Mouse (Mus musculus): ENCODE results near the gene Usp2. TPM values are rescaled to one million over a fixed set of nuclear protein-coding genes. Genes with fewer than 3 reads are reported as not detected.

The Usp2 gene
- total and polyA plus RNA-seq, 3 experiments = 2.1 to 2.3 (median 2.2) TPM

GRCm38 (mm10) chr9:44069252-44069651 lies 2.4 kb downstream of the Usp2 start:
- no peaks in the 10 kb centered on the region for H3K36me3 ChIP-seq (replicated peaks in 1 of 2; ENCODE audit: control insufficient read depth in 1 of 2, insufficient read depth in 1 of 2, low read length in 1 of 2)
- no peak overlapping the region for H3K27ac ChIP-seq (ENCODE audit: insufficient read depth, low read depth)
- no peak overlapping the region for H3K4me2 ChIP-seq (ENCODE audit: insufficient read depth, low read depth, poor library complexity, severe bottlenecking)
- no peaks in the 10 kb centered on the region for H3K79me2 ChIP-seq (replicated peaks; ENCODE audit: control insufficient read depth, extremely low read depth, insufficient read depth, poor library complexity, severe bottlenecking)
- no peak overlapping the region for H3K9ac ChIP-seq (ENCODE audit: insufficient read depth, low read depth)
- no peak overlapping the region for H3K4me3 ChIP-seq (replicated peaks in 1 of 3; ENCODE audit: low read depth in 2 of 3, low read length in 2 of 3, poor library complexity in 1 of 3)
- dilution Hi-C loops (cut with MboI; ENCODE audit: extremely low pct_ligation_motif_present, extremely low pct_unique_long_range_greater_than_20kb, low sequenced_read_pairs) (no loop called here), in situ Hi-C loops (cut with MboI; ENCODE audit: low pct_ligation_motif_present, low pct_unique_long_range_greater_than_20kb, low sequenced_read_pairs) (no loop called here)
- TF ChIP-seq POLR2AphosphoS2 (IDR thresholded peaks at IDR 0.05; ENCODE audit: low read depth, low read length) (no peak), MXI1 (IDR thresholded peaks at IDR 0.05; ENCODE audit: low read depth, low read length) (no peak), ZMIZ1 (IDR thresholded peaks at IDR 0.05; ENCODE audit: low read depth, low read length) (no peak), MYC (IDR thresholded peaks at IDR 0.05; ENCODE audit: low read depth, low read length) (no peak), SMC3 (IDR thresholded peaks at IDR 0.05; ENCODE audit: low read depth, low read length) (no peak), ELF1 (IDR thresholded peaks at IDR 0.05; ENCODE audit: low read depth, low read length) (no peak), CTCF (conservative IDR thresholded peaks at IDR 0.05 in 1 of 2, IDR thresholded peaks at IDR 0.05 in 1 of 2; ENCODE audit: low read depth in 2 of 2, low read length in 2 of 2) (no peak), MAFK (IDR thresholded peaks at IDR 0.05; ENCODE audit: insufficient replicate concordance, low read length) (no peak), KAT2A (IDR thresholded peaks at IDR 0.05; ENCODE audit: insufficient replicate concordance, low read length) (no peak), TBP (conservative IDR thresholded peaks at IDR 0.05; ENCODE audit: low read depth, low read length) (no peak), JUN (IDR thresholded peaks at IDR 0.05; ENCODE audit: insufficient read depth, low read depth, low read length) (no peak), NRF1 (IDR thresholded peaks at IDR 0.05; ENCODE audit: low read depth, low read length) (no peak), MAX (IDR thresholded peaks at IDR 0.05; ENCODE audit: low read length) (no peak), ZC3H11A (IDR thresholded peaks at IDR 0.05; ENCODE audit: low read depth, low read length) (no peak), JUND (conservative IDR thresholded peaks at IDR 0.05; ENCODE audit: low read depth, low read length) (no peak), MAZ (IDR thresholded peaks at IDR 0.05; ENCODE audit: low read depth, low read length) (no peak)
- no peaks in the 10 kb centered on the region for H3K9me3 ChIP-seq (replicated peaks; ENCODE audit: low read length)
- H3K27me3 ChIP-seq (replicated peaks) = peaks cover 72% of the 10 kb centered on the region
- DNase-seq (ENCODE audit: extremely low read depth) = no peak
- H3K4me1 ChIP-seq (ENCODE audit: control insufficient read depth in 1 of 2, insufficient read depth in 2 of 2) = peaks cover 18 to 19% of the 10 kb centered on the region in 2 experiments

GRCm38 (mm10) chr9:44070113-44070843 lies 3.5 kb downstream of the Usp2 start:
- H3K9me3 ChIP-seq (replicated peaks; ENCODE audit: low read length) = no peaks in the 10 kb centered on the region
- no peaks in the 10 kb centered on the region for H3K79me2 ChIP-seq (replicated peaks; ENCODE audit: control insufficient read depth, extremely low read depth, insufficient read depth, poor library complexity, severe bottlenecking)
- no peak for TF ChIP-seq MYC (IDR thresholded peaks at IDR 0.05; ENCODE audit: low read depth, low read length)
- TF ChIP-seq BHLHE40 (IDR thresholded peaks at IDR 0.05; ENCODE audit: low read depth, low read length) = peak; percentile 73
- DNase-seq (ENCODE audit: extremely low read depth) = no peak
- peak overlapping the region; percentile 46; the same call in 1 of the 2 replicates for H3K4me2 ChIP-seq (ENCODE audit: insufficient read depth, low read depth, poor library complexity, severe bottlenecking)
- no peak overlapping the region for H3K4me3 ChIP-seq (replicated peaks in 1 of 3; ENCODE audit: low read depth in 2 of 3, low read length in 2 of 3, poor library complexity in 1 of 3)
- peaks cover 18 to 19% of the 10 kb centered on the region in 2 experiments for H3K4me1 ChIP-seq (ENCODE audit: control insufficient read depth in 1 of 2, insufficient read depth in 2 of 2)
- H3K9ac ChIP-seq (ENCODE audit: insufficient read depth, low read depth) = no peak overlapping the region
- H3K27ac ChIP-seq (ENCODE audit: insufficient read depth, low read depth) = no peak overlapping the region
- H3K27me3 ChIP-seq (replicated peaks) = peaks cover 78% of the 10 kb centered on the region
- in situ Hi-C loops (cut with MboI; ENCODE audit: low pct_ligation_motif_present, low pct_unique_long_range_greater_than_20kb, low sequenced_read_pairs) (no loop called here), dilution Hi-C loops (cut with MboI; ENCODE audit: extremely low pct_ligation_motif_present, extremely low pct_unique_long_range_greater_than_20kb, low sequenced_read_pairs) (no loop called here)
- no peaks in the 10 kb centered on the region for H3K36me3 ChIP-seq (replicated peaks in 1 of 2; ENCODE audit: control insufficient read depth in 1 of 2, insufficient read depth in 1 of 2, low read length in 1 of 2)

All from CH12.LX (cell line).